Mouse (Mus musculus): ENCODE measurements at regions not wholly inside any gene's neighbourhood (a gene's known extent, or its start where the extent isn't known, plus 50 kb on each side); places are given as distances from the start of the nearest gene placed in this dataset.

- DNase-seq (ENCODE audit: low read depth, low spot score), result no peak
- Histone ChIP-seq H3K27me3 (ENCODE audit: control insufficient read depth in 1 of 2, insufficient read depth in 2 of 2, low read length in 2 of 2) (no peaks in the 10 kb centered on the region), H3K4me3 (ENCODE audit: control insufficient read depth in 1 of 2, insufficient read depth in 1 of 2, low read depth in 2 of 2, low read length in 2 of 2) (no peak overlapping the region), H3K9ac (ENCODE audit: control insufficient read depth, low read depth, low read length, poor library complexity, severe bottlenecking) (no peak overlapping the region), H3K79me2 (ENCODE audit: control insufficient read depth, insufficient read depth, low read length, poor library complexity) (no peaks in the 10 kb centered on the region), H3K9me3 (replicated peaks; ENCODE audit: insufficient read depth, low read length) (no peaks in the 10 kb centered on the region), H3K4me1 (ENCODE audit: control insufficient read depth in 1 of 2, insufficient read depth in 2 of 2, low read length in 2 of 2) (no peaks in the 10 kb centered on the region), H3K36me3 (ENCODE audit: control insufficient read depth in 1 of 2, insufficient read depth in 2 of 2, low read length in 2 of 2) (no peaks in the 10 kb centered on the region), H3K27ac (ENCODE audit: control insufficient read depth, low read depth, low read length) (no peak overlapping the region)
- TF ChIP-seq CTCF (IDR thresholded peaks at IDR 0.05 in 2 of 3, conservative IDR thresholded peaks at IDR 0.05 in 1 of 3; ENCODE audit: control insufficient read depth in 1 of 3, insufficient read depth in 1 of 3, low read depth in 2 of 3, low read length in 3 of 3, poor library complexity in 1 of 3, severe bottlenecking in 1 of 3) (no peak), SMC3 (IDR thresholded peaks at IDR 0.05; ENCODE audit: low read depth, low read length) (no peak), MAZ (IDR thresholded peaks at IDR 0.05; ENCODE audit: low read depth, low read length) (no peak), ZNF384 (IDR thresholded peaks at IDR 0.05; ENCODE audit: low read depth, low read length) (no peak), NELFE (IDR thresholded peaks at IDR 0.05; ENCODE audit: low read depth, low read length) (no peak), MYC (IDR thresholded peaks at IDR 0.05; ENCODE audit: low read depth, low read length) (no peak), MYB (IDR thresholded peaks at IDR 0.05; ENCODE audit: low read depth, low read length) (no peak)
These were observed 492.8 kb downstream of the Efnb2 start for GRCm38 (mm10) chr8:8168250-8168649.

- Histone ChIP-seq H3K79me2 (ENCODE audit: control insufficient read depth, insufficient read depth, low read length, poor library complexity) (no peaks in the 10 kb centered on the region), H3K4me3 (ENCODE audit: control insufficient read depth in 1 of 2, insufficient read depth in 1 of 2, low read depth in 2 of 2, low read length in 2 of 2) (no peak overlapping the region), H3K9ac (ENCODE audit: control insufficient read depth, low read depth, low read length, poor library complexity, severe bottlenecking) (no peak overlapping the region), H3K4me1 (ENCODE audit: control insufficient read depth in 1 of 2, insufficient read depth in 2 of 2, low read length in 2 of 2) (no peaks in the 10 kb centered on the region), H3K9me3 (replicated peaks; ENCODE audit: insufficient read depth, low read length) (no peaks in the 10 kb centered on the region), H3K27ac (ENCODE audit: control insufficient read depth, low read depth, low read length) (no peak overlapping the region), H3K27me3 (ENCODE audit: control insufficient read depth in 1 of 2, insufficient read depth in 2 of 2, low read length in 2 of 2) (no peaks in the 10 kb centered on the region), H3K36me3 (ENCODE audit: control insufficient read depth in 1 of 2, insufficient read depth in 2 of 2, low read length in 2 of 2) (no peaks in the 10 kb centered on the region)
- TF ChIP-seq TAL1 (IDR thresholded peaks at IDR 0.05; ENCODE audit: low read length), result no peak
- no peak for TF ChIP-seq USF2 (IDR thresholded peaks at IDR 0.05; ENCODE audit: borderline replicate concordance in 1 of 2, insufficient read depth in 1 of 2, low read depth in 1 of 2, low read length in 2 of 2)
- TF ChIP-seq MYB (IDR thresholded peaks at IDR 0.05; ENCODE audit: low read depth, low read length), result no peak
- no peak for TF ChIP-seq GABPA (IDR thresholded peaks at IDR 0.05; ENCODE audit: low read depth, low read length)
- no peak for TF ChIP-seq MYC (IDR thresholded peaks at IDR 0.05; ENCODE audit: low read depth, low read length)
- no peak for TF ChIP-seq MAZ (IDR thresholded peaks at IDR 0.05; ENCODE audit: low read depth, low read length)
- no peak for TF ChIP-seq CHD1 (IDR thresholded peaks at IDR 0.05; ENCODE audit: low read depth, low read length)
- no peak for TF ChIP-seq MAFK (IDR thresholded peaks at IDR 0.05; ENCODE audit: borderline replicate concordance, low read depth, low read length)
- no peak for TF ChIP-seq ETS1 (IDR thresholded peaks at IDR 0.05; ENCODE audit: low read depth, low read length)
- no peak for TF ChIP-seq POLR2A (IDR thresholded peaks at IDR 0.05; ENCODE audit: control insufficient read depth in 1 of 2, insufficient read depth in 1 of 2, low read depth in 1 of 2, low read length in 2 of 2, poor library complexity in 1 of 2)
- TF ChIP-seq RCOR1 (IDR thresholded peaks at IDR 0.05; ENCODE audit: low read depth, low read length), result no peak
- TF ChIP-seq USF1 (IDR thresholded peaks at IDR 0.05; ENCODE audit: low read depth, low read length), result no peak
- TF ChIP-seq CTCF (IDR thresholded peaks at IDR 0.05 in 2 of 3, conservative IDR thresholded peaks at IDR 0.05 in 1 of 3; ENCODE audit: control insufficient read depth in 1 of 3, insufficient read depth in 1 of 3, low read depth in 2 of 3, low read length in 3 of 3, poor library complexity in 1 of 3, severe bottlenecking in 1 of 3), result peak; percentile 32 to 38 (median 38); a peak in 4 of 6 replicates
- no peak for TF ChIP-seq MXI1 (IDR thresholded peaks at IDR 0.05; ENCODE audit: low read depth, low read length)
- no peak for TF ChIP-seq E2F4 (IDR thresholded peaks at IDR 0.05; ENCODE audit: borderline replicate concordance, low read depth, low read length)
- TF ChIP-seq RAD21 (IDR thresholded peaks at IDR 0.05; ENCODE audit: low read depth, low read length), result peak; percentile 7
- TF ChIP-seq ZC3H11A (IDR thresholded peaks at IDR 0.05; ENCODE audit: low read depth, low read length), result no peak
- no peak for TF ChIP-seq ZKSCAN1 (IDR thresholded peaks at IDR 0.05; ENCODE audit: low read depth, low read length)
- TF ChIP-seq MEF2A (IDR thresholded peaks at IDR 0.05; ENCODE audit: extremely low read depth, insufficient replicate concordance, low read depth, low read length, poor library complexity, severe bottlenecking), result no peak
- no peak for TF ChIP-seq MAX (IDR thresholded peaks at IDR 0.05; ENCODE audit: low read length)
- no peak for TF ChIP-seq NRF1 (IDR thresholded peaks at IDR 0.05; ENCODE audit: insufficient read depth, low read depth, low read length, poor library complexity, severe bottlenecking)
- TF ChIP-seq BHLHE40 (IDR thresholded peaks at IDR 0.05; ENCODE audit: borderline replicate concordance, low read depth, low read length), result no peak
- no peak for TF ChIP-seq ZNF384 (IDR thresholded peaks at IDR 0.05; ENCODE audit: low read depth, low read length)
- peak; percentile 34 for TF ChIP-seq SMC3 (IDR thresholded peaks at IDR 0.05; ENCODE audit: low read depth, low read length)
- DNase-seq (ENCODE audit: low read depth, low spot score), result peak; percentile 11
These were observed 513.5 kb downstream of the Efnb2 start for GRCm38 (mm10) chr8:8147527-8147926.
